Mouse (Mus musculus) olfactory bulb, adult 2 months (tissue): ENCODE measurements around the gene Fancc.

Source experiments
- CTCF ChIP-seq: fragments of 200-500 bp; IDR thresholded peaks from 2 replicates; pipeline ENCODE4 v1.5.1; 2012; ENCODE audit warnings: low read depth, mild to moderate bottlenecking, low read length, moderate library complexity; ENCODE audit not compliant: insufficient read depth
- POLR2A ChIP-seq: fragments of 200-500 bp; IDR thresholded peaks from 2 replicates; pipeline ENCODE4 v1.6.1; 2012; ENCODE audit warnings: mild to moderate bottlenecking, low read depth, low read length, moderate library complexity; ENCODE audit not compliant: insufficient read depth

DNA sequence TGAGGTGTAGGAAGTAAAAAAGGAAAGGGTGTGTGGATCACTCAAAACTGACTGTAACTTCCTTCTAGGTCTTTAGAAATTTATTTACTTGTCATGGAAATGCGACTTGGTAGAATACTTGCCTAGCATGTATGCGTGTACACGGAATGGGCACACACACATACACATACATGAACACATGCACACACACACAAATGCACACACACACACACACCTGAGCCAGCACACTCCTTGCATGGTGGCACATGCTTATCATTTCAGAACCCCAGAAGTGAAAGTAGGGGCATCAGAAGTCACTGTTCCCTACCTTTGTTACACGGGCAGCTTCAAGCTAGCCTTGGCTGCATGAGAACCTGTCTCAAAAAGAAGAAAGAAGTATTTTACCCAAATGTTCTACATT is 220.7 kb downstream of the Fancc start:
- TF ChIP-seq CTCF (no peak), POLR2A (no peak)
